Mouse (Mus musculus): Measurements from ENCODE around the gene Otulinl. TPM values are rescaled to one million over a fixed set of nuclear protein-coding genes. Genes with fewer than 3 reads are reported as not detected.

Gene Otulinl
- polyA plus RNA-seq (2017; shearing (Covaris generic)): 129 TPM

GRCm38 (mm10) chr15:27681419-27682187 lies at the start of gene Otulinl:
TSS of gene Otulinl (minus strand) at chr15:27681579.

GRCm38 (mm10) chr15:27630601-27631383 lies 50.6 kb downstream of the Otulinl start, which contains the start of gene Otulin:
TSS of gene Otulin (minus strand) at chr15:27630693.

Other genes with a start within 250 kb of the Otulinl start
- 3.7 TPM for gene Ank, start 214.9 kb downstream of the Otulinl start, polyA plus RNA-seq (2017; shearing (Covaris generic))
- gene Otulin, start 50.9 kb downstream of the Otulinl start, polyA plus RNA-seq (2017; shearing (Covaris generic)): 5.6 TPM